8 mouse cellular contexts compared by ENCODE assay signal in the genomic region with DNA sequence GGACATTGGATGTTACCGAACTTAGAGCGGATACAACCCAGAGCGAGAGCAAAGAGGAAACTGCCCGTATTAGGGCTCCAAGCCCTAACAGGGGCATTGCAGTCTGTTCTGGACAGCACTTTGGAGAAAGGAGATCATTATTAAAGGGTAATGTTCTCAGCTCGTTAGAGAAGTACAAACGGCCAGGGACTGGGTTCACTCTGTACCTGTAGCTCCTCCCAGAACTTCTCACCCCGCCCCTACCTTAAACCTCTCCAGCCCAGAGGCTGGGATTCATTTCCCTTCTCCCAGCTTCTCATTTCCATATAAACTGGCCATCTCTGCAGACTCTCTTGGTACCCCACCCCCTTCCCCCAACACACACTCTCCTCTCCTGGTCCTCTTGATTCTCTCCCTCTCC. TPM values are rescaled to one million over a fixed set of nuclear protein-coding genes. Genes with fewer than 3 reads are reported as not detected.
DNase-seq lines count a peak whose midpoint lies in the region; ATAC-seq and TF ChIP-seq lines count a peak whose summit lies in the region.

No protein-coding gene starts in this region.

- no peak for DNase-seq in cerebellum, adult 2 months
- no peak for DNase-seq in cerebellum, postnatal 14 days
- DNase-seq in G1E (ENCODE audit: low spot score), result no peak
- no peak for DNase-seq in neural tube, embryonic 11.5 days (ENCODE audit: low spot score)
- DNase-seq in cerebellum, postnatal 36 days, result no peak
- no peak for DNase-seq in gastrocnemius, adult 18-20 months (ENCODE audit: low spot score)

- ATAC-seq in G1E (ENCODE audit: extremely low read depth, insufficient number of reproducible peaks, low FRiP score, poor library complexity, severe bottlenecking), result no peak
- no peak for ATAC-seq in forebrain, embryonic 16.5 days
- peak; percentile 1; the same call in 1 of the 2 replicates for ATAC-seq in limb, embryonic 12.5 days (ENCODE audit: insufficient number of reproducible peaks, insufficient read depth, low FRiP score, low TSS enrichment, low read depth)
- no peak for ATAC-seq in neural tube, embryonic 11.5 days (ENCODE audit: insufficient read depth, low FRiP score, low TSS enrichment)

- no peaks in the 10 kb centered on the region for H3K27me3 ChIP-seq in cerebellum, adult 2 months (ENCODE audit: control insufficient read depth, insufficient read depth, low read length)
- H3K27me3 ChIP-seq in G1E (ENCODE audit: insufficient read depth, low read length), result no peaks in the 10 kb centered on the region
- H3K27me3 ChIP-seq in forebrain, embryonic 16.5 days (replicated peaks; ENCODE audit: control insufficient read depth, insufficient read depth, low read length), result no peaks in the 10 kb centered on the region
- no peaks in the 10 kb centered on the region for H3K27me3 ChIP-seq in limb, embryonic 12.5 days
- H3K27me3 ChIP-seq in neural tube, embryonic 11.5 days (ENCODE audit: control insufficient read depth, insufficient read depth, low read length), result no peaks in the 10 kb centered on the region

- H3K4me2 ChIP-seq in forebrain, embryonic 16.5 days (ENCODE audit: low read length), result peak overlapping the region; percentile 89
- H3K4me2 ChIP-seq in limb, embryonic 12.5 days, result peak overlapping the region; percentile 76
- H3K4me2 ChIP-seq in neural tube, embryonic 11.5 days (ENCODE audit: low read depth), result peak overlapping the region; percentile 74

- no peak for TF ChIP-seq POLR2A in cerebellum, adult 2 months (IDR thresholded peaks at IDR 0.05; ENCODE audit: borderline replicate concordance, insufficient read depth, low read length)

- H3K36me3 ChIP-seq in G1E (replicated peaks), result peaks cover 32% of the 10 kb centered on the region
- H3K36me3 ChIP-seq in forebrain, embryonic 16.5 days (ENCODE audit: control insufficient read depth, insufficient read depth), result no peaks in the 10 kb centered on the region
- H3K36me3 ChIP-seq in limb, embryonic 12.5 days, result no peaks in the 10 kb centered on the region
- no peaks in the 10 kb centered on the region for H3K36me3 ChIP-seq in neural tube, embryonic 11.5 days (ENCODE audit: control insufficient read depth, insufficient read depth, low read length)

- H3K4me1 ChIP-seq in cerebellum, adult 2 months (ENCODE audit: control insufficient read depth, insufficient read depth, low read length), result peaks cover 4% of the 10 kb centered on the region; the same call in 1 of the 2 replicates
- peaks cover 65% of the 10 kb centered on the region for H3K4me1 ChIP-seq in G1E (ENCODE audit: insufficient read depth, low read depth, low read length)
- H3K4me1 ChIP-seq in forebrain, embryonic 16.5 days (replicated peaks; ENCODE audit: control insufficient read depth, insufficient read depth, low read length), result peaks cover 27% of the 10 kb centered on the region
- peaks cover 18% of the 10 kb centered on the region for H3K4me1 ChIP-seq in limb, embryonic 12.5 days (replicated peaks)
- peaks cover 8% of the 10 kb centered on the region; the same call in 1 of the 2 replicates for H3K4me1 ChIP-seq in neural tube, embryonic 11.5 days (ENCODE audit: control insufficient read depth, insufficient read depth, low read length)

- no peaks in the 10 kb centered on the region for H3K9me3 ChIP-seq in G1E (replicated peaks)
- no peaks in the 10 kb centered on the region for H3K9me3 ChIP-seq in forebrain, embryonic 16.5 days (ENCODE audit: control insufficient read depth, low read length)
- no peaks in the 10 kb centered on the region for H3K9me3 ChIP-seq in limb, embryonic 12.5 days
- no peaks in the 10 kb centered on the region for H3K9me3 ChIP-seq in neural tube, embryonic 11.5 days (ENCODE audit: control insufficient read depth, low read length)

- peak overlapping the region; percentile 28 for H3K4me3 ChIP-seq in cerebellum, adult 2 months (replicated peaks; ENCODE audit: insufficient read depth, low read depth, low read length)
- peak overlapping the region; percentile 82 for H3K4me3 ChIP-seq in G1E (ENCODE audit: low read depth, low read length)
- peak overlapping the region; percentile 76 for H3K4me3 ChIP-seq in forebrain, embryonic 16.5 days (replicated peaks; ENCODE audit: low read length)
- peak overlapping the region; percentile 63 for H3K4me3 ChIP-seq in limb, embryonic 12.5 days (replicated peaks)
- H3K4me3 ChIP-seq in neural tube, embryonic 11.5 days (ENCODE audit: low read depth, low read length), result peak overlapping the region; percentile 65

- WGBS in cerebellum, adult 2 months, result under 1% methylated on average over 7 of the region's 7 CpGs
- WGBS in forebrain, embryonic 16.5 days, result 0% methylated on average over 7 of the region's 7 CpGs
- under 1% methylated on average over 7 of the region's 7 CpGs for WGBS in limb, embryonic 12.5 days
- WGBS in neural tube, embryonic 11.5 days, result 0% methylated on average over 7 of the region's 7 CpGs

- H3K27ac ChIP-seq in cerebellum, adult 2 months (ENCODE audit: insufficient read depth, low read length), result no peak overlapping the region
- no peak overlapping the region for H3K27ac ChIP-seq in forebrain, embryonic 16.5 days (ENCODE audit: low read length)
- H3K27ac ChIP-seq in limb, embryonic 12.5 days, result peak overlapping the region; percentile 90
- H3K27ac ChIP-seq in neural tube, embryonic 11.5 days (ENCODE audit: low read depth, low read length), result no peak overlapping the region

- peak overlapping the region; percentile 72 for H3K9ac ChIP-seq in forebrain, embryonic 16.5 days (replicated peaks; ENCODE audit: low read depth, low read length)
- peak overlapping the region; percentile 70 for H3K9ac ChIP-seq in limb, embryonic 12.5 days (replicated peaks)
- peak overlapping the region; percentile 69 for H3K9ac ChIP-seq in neural tube, embryonic 11.5 days (ENCODE audit: low read length)

- TF ChIP-seq CTCF in cerebellum, adult 2 months (IDR thresholded peaks at IDR 0.05; ENCODE audit: borderline replicate concordance, insufficient read depth, low read depth, low read length), result no peak
- no peak for TF ChIP-seq CTCF in G1E (IDR thresholded peaks at IDR 0.05; ENCODE audit: low read depth, low read length)

RNA-seq across cellular contexts. Expression of a gene that starts 0.8 kb away (rescaled TPM):
- polyA plus RNA-seq in cerebellum, adult 2 months (2012; rRNA removed), result 6.9 and 7.9 TPM in 2 replicates
- 27.3 and 54.0 TPM in 2 replicates for total RNA-seq in G1E (2014; fragmentation: Nextera tagmentation)
- 67.7 and 79.1 TPM in 2 replicates for total RNA-seq in G1E (2017)
- polyA plus RNA-seq in G1E (2012), result 2.6 and 5.2 TPM in 2 replicates
- 36.0 and 36.3 TPM in 2 replicates for polyA plus RNA-seq in forebrain, embryonic 16.5 days (2015; fragmentation: Nextera tagmentation; extraction: Ambion mirVana)
- 48.6 and 52.2 TPM in 2 replicates for polyA plus RNA-seq in limb, embryonic 12.5 days (2016; fragmentation: Nextera tagmentation; extraction: Ambion mirVana)
- 30.8 and 35.3 TPM in 2 replicates for polyA plus RNA-seq in neural tube, embryonic 11.5 days (2014; fragmentation: Nextera tagmentation; extraction: Ambion mirVana)
- 1 to 10 TPM in 1 of 2 experiments, under 1 TPM in 1; 0.74 to 2.3 TPM for total RNA-seq in gastrocnemius, adult 18-20 months (2021)

RNA-seq across cellular contexts. Expression of a gene that starts 3.1 kb away (rescaled TPM):
- polyA plus RNA-seq in cerebellum, adult 2 months (2012; rRNA removed), result 37.2 and 38.4 TPM in 2 replicates
- total RNA-seq in G1E (2014; fragmentation: Nextera tagmentation) (47.8 and 63.3 TPM in 2 replicates), G1E (2017) (47.0 and 50.4 TPM in 2 replicates)
- 46.8 and 47.1 TPM in 2 replicates for polyA plus RNA-seq in G1E (2012)
- polyA plus RNA-seq in forebrain, embryonic 16.5 days (2015; fragmentation: Nextera tagmentation; extraction: Ambion mirVana), result 51.7 and 54.3 TPM in 2 replicates
- 22.1 and 26.0 TPM in 2 replicates for polyA plus RNA-seq in limb, embryonic 12.5 days (2016; fragmentation: Nextera tagmentation; extraction: Ambion mirVana)
- 34.4 and 36.4 TPM in 2 replicates for polyA plus RNA-seq in neural tube, embryonic 11.5 days (2014; fragmentation: Nextera tagmentation; extraction: Ambion mirVana)
- total RNA-seq in gastrocnemius, adult 18-20 months (2021), result 1 to 10 TPM; 4.0 to 4.1 TPM

RNA-seq across cellular contexts. Expression of a gene that starts 41.5 kb away (rescaled TPM):
- not detected in 2 replicates for polyA plus RNA-seq in cerebellum, adult 2 months (2012; rRNA removed)
- 1.7 TPM in 1 of 2 replicates, not detected in the other for total RNA-seq in G1E (2014; fragmentation: Nextera tagmentation)
- not detected in 2 replicates for total RNA-seq in G1E (2017)
- not detected in 2 replicates for polyA plus RNA-seq in G1E (2012)
- not detected in 2 replicates for polyA plus RNA-seq in forebrain, embryonic 16.5 days (2015; fragmentation: Nextera tagmentation; extraction: Ambion mirVana)
- polyA plus RNA-seq in limb, embryonic 12.5 days (2016; fragmentation: Nextera tagmentation; extraction: Ambion mirVana), result not detected in 2 replicates
- polyA plus RNA-seq in neural tube, embryonic 11.5 days (2014; fragmentation: Nextera tagmentation; extraction: Ambion mirVana), result not detected in 2 replicates
- total RNA-seq in gastrocnemius, adult 18-20 months (2021), result not detected

RNA-seq across cellular contexts. Expression of a gene that starts 58.4 kb away (rescaled TPM):
- polyA plus RNA-seq in cerebellum, adult 2 months (2012; rRNA removed), result not detected in 2 replicates
- total RNA-seq in G1E (2014; fragmentation: Nextera tagmentation) (not detected in 2 replicates), G1E (2017) (not detected in 2 replicates)
- polyA plus RNA-seq in G1E (2012), result not detected in 2 replicates
- not detected in 2 replicates for polyA plus RNA-seq in forebrain, embryonic 16.5 days (2015; fragmentation: Nextera tagmentation; extraction: Ambion mirVana)
- not detected in 2 replicates for polyA plus RNA-seq in limb, embryonic 12.5 days (2016; fragmentation: Nextera tagmentation; extraction: Ambion mirVana)
- polyA plus RNA-seq in neural tube, embryonic 11.5 days (2014; fragmentation: Nextera tagmentation; extraction: Ambion mirVana), result not detected in 2 replicates
- not detected for total RNA-seq in gastrocnemius, adult 18-20 months (2021)

RNA-seq across cellular contexts. Expression of a gene that starts 58.5 kb away (rescaled TPM):
- polyA plus RNA-seq in cerebellum, adult 2 months (2012; rRNA removed), result not detected in 2 replicates
- total RNA-seq in G1E (2014; fragmentation: Nextera tagmentation) (not detected in 2 replicates), G1E (2017) (0.06 and 0.33 TPM in 2 replicates)
- not detected in 2 replicates for polyA plus RNA-seq in G1E (2012)
- polyA plus RNA-seq in forebrain, embryonic 16.5 days (2015; fragmentation: Nextera tagmentation; extraction: Ambion mirVana), result not detected in 2 replicates
- polyA plus RNA-seq in limb, embryonic 12.5 days (2016; fragmentation: Nextera tagmentation; extraction: Ambion mirVana), result not detected in 2 replicates
- not detected in 2 replicates for polyA plus RNA-seq in neural tube, embryonic 11.5 days (2014; fragmentation: Nextera tagmentation; extraction: Ambion mirVana)
- total RNA-seq in gastrocnemius, adult 18-20 months (2021), result not detected

Comparison
In these comparisons a context has a peak if more than half of its experiments do, and no peak if none do; other contexts are left out.
1. H3K4me3 ChIP-seq: peak in every context shown above with its lines; median percentile 82 in G1E; 76 in forebrain, embryonic 16.5 days; 65 in neural tube, embryonic 11.5 days; 63 in limb, embryonic 12.5 days; 28 in cerebellum, adult 2 months.